Mouse (Mus musculus): Measurements from ENCODE around the gene Jund. TPM values are rescaled to one million over a fixed set of nuclear protein-coding genes. Genes with fewer than 3 reads are reported as not detected.

Gene Jund
- 1,956 TPM for polyA plus RNA-seq (2017; shearing (Covaris generic))

GRCm38 (mm10) chr8:70698310-70699109 lies at the start of gene Jund:
Jund (plus strand) TSS chr8:70698949.

GRCm38 (mm10) chr8:70660273-70660725 lies 38.5 kb upstream of the Jund start, which contains the start of gene Pgpep1:
Pgpep1 (minus strand) TSS chr8:70660388.

GRCm38 (mm10) chr8:70673079-70673856 lies 25.5 kb upstream of the Jund start, which contains the start of gene Lsm4:
Lsm4 (plus strand) TSS chr8:70673248.

GRCm38 (mm10) chr8:70703287-70703686 lies 4.5 kb downstream of the Jund start, which contains the start of gene Iqcn:
Iqcn (plus strand) TSS chr8:70703457.

GRCm38 (mm10) chr8:70718297-70718696 lies 19.5 kb downstream of the Jund start, which contains the start of gene Gm3336:
Gm3336 (plus strand) TSS chr8:70718543.

GRCm38 (mm10) chr8:70723486-70724210 lies 24.9 kb downstream of the Jund start, which contains the start of gene Pde4c:
Pde4c (plus strand) TSS chr8:70723720.

Other genes with a start within 250 kb of the Jund start
- gene Klhl26, start 222.0 kb upstream of the Jund start, polyA plus RNA-seq (2017; shearing (Covaris generic)), result 11.5 TPM
- gene Tmem59l, start 211.6 kb upstream of the Jund start, polyA plus RNA-seq (2017; shearing (Covaris generic)), result not detected
- not detected for gene Crlf1, start 205.8 kb upstream of the Jund start, polyA plus RNA-seq (2017; shearing (Covaris generic))
- gene Rex1bd, start 192.2 kb upstream of the Jund start, polyA plus RNA-seq (2017; shearing (Covaris generic)), result 64.7 TPM
- 1,340 TPM for gene Uba52, start 188.1 kb upstream of the Jund start, polyA plus RNA-seq (2017; shearing (Covaris generic))
- 349 TPM for gene Fkbp8, start 171.2 kb upstream of the Jund start, polyA plus RNA-seq (2017; shearing (Covaris generic))
- gene Kxd1, start 171.0 kb upstream of the Jund start, polyA plus RNA-seq (2017; shearing (Covaris generic)), result 64.6 TPM
- 37.6 TPM for gene Ell, start 159.5 kb upstream of the Jund start, polyA plus RNA-seq (2017; shearing (Covaris generic))
- gene Isyna1, start 104.6 kb upstream of the Jund start, polyA plus RNA-seq (2017; shearing (Covaris generic)), result 84.8 TPM
- gene Ssbp4, start 90.1 kb upstream of the Jund start, polyA plus RNA-seq (2017; shearing (Covaris generic)), result 113 TPM
- gene Lrrc25, start 82.8 kb upstream of the Jund start, polyA plus RNA-seq (2017; shearing (Covaris generic)), result 0.26 TPM
- not detected for gene Gdf15, start 66.5 kb upstream of the Jund start, polyA plus RNA-seq (2017; shearing (Covaris generic))
- gene Pgpep1, start 38.6 kb upstream of the Jund start, polyA plus RNA-seq (2017; shearing (Covaris generic)), result 1.1 TPM
- 250 TPM for gene Lsm4, start 25.7 kb upstream of the Jund start, polyA plus RNA-seq (2017; shearing (Covaris generic))
- gene Iqcn, start 4.5 kb downstream of the Jund start, polyA plus RNA-seq (2017; shearing (Covaris generic)), result 0.11 TPM
- not detected for gene Gm3336, start 19.6 kb downstream of the Jund start, polyA plus RNA-seq (2017; shearing (Covaris generic))
- not detected for gene Pde4c, start 24.8 kb downstream of the Jund start, polyA plus RNA-seq (2017; shearing (Covaris generic))
- 2.3 TPM for gene Rab3a, start 55.7 kb downstream of the Jund start, polyA plus RNA-seq (2017; shearing (Covaris generic))
- gene Mpv17l2, start 62.0 kb downstream of the Jund start, polyA plus RNA-seq (2017; shearing (Covaris generic)), result 35.0 TPM
- gene Pik3r2, start 77.8 kb downstream of the Jund start, polyA plus RNA-seq (2017; shearing (Covaris generic)), result 19.7 TPM
- 102 TPM for gene Mast3, start 106.1 kb downstream of the Jund start, polyA plus RNA-seq (2017; shearing (Covaris generic))
- 29.0 TPM for gene Il12rb1, start 109.5 kb downstream of the Jund start, polyA plus RNA-seq (2017; shearing (Covaris generic))
- gene Arrdc2, start 140.8 kb downstream of the Jund start, polyA plus RNA-seq (2017; shearing (Covaris generic)), result 27.6 TPM
- gene Kcnn1, start 164.3 kb downstream of the Jund start, polyA plus RNA-seq (2017; shearing (Covaris generic)), result not detected
- 58.5 TPM for gene Ccdc124, start 175.0 kb downstream of the Jund start, polyA plus RNA-seq (2017; shearing (Covaris generic))
- gene Slc5a5, start 193.8 kb downstream of the Jund start, polyA plus RNA-seq (2017; shearing (Covaris generic)), result not detected
- gene Rpl18a, start 198.5 kb downstream of the Jund start, polyA plus RNA-seq (2017; shearing (Covaris generic)), result 6,861 TPM
- gene Map1s, start 207.0 kb downstream of the Jund start, polyA plus RNA-seq (2017; shearing (Covaris generic)), result 51.3 TPM

Data from effector memory CD4-positive, alpha-beta T cell, adult 5 months (primary cell).